Mouse (Mus musculus) spleen, adult 12 weeks (tissue): ENCODE measurements around the gene Ryr1.

Experiments used
- DNase-seq: peaks from one replicate; pipeline ENCODE4 v3.0.0; 2022; ENCODE audit warnings: low spot score

Ryr1 gene

DNA sequence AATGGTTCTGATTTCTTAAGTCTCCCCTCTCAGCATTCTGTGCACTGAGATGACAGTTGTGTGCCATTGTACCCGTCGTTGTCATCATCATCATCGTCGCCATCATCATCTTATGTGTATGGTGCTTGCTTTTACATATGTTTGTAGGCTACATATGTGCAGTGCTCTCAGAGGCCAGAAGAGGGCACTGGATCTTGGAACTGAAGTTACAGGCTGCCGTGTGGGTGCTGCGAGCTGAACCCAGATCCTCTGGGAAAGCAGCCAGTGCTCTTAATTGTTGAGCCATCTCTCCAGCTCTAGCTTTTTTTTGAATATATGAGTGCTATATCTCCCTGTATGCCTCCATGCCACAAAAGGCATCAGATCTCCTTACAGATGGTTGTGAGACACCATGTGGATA lies 87.7 kb downstream of the Ryr1 start:
- DNase-seq: no peak

- no peak for DNase-seq
Observed at GRCm38 (mm10) chr7:29032685-29033084, 92.3 kb downstream of the Ryr1 start.

DNA sequence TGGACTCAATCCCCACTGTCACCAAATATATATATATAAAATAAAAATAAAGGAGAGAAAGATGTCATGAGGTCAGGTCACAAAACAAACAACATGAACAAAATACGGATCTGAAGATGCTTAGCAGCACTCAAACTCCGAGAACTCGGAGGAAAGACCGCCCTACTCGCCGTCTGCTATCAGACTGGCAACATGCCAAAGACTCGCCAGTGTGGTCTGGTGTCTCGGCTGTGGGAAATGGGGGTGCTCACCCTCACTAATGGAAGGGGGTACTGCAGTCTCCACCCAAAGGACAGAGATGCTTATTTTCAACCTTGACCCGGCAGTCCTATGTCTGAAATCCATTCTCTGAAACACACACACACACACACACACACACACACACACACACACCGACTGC lies 93.3 kb downstream of the Ryr1 start:
- no peak for DNase-seq

DNA sequence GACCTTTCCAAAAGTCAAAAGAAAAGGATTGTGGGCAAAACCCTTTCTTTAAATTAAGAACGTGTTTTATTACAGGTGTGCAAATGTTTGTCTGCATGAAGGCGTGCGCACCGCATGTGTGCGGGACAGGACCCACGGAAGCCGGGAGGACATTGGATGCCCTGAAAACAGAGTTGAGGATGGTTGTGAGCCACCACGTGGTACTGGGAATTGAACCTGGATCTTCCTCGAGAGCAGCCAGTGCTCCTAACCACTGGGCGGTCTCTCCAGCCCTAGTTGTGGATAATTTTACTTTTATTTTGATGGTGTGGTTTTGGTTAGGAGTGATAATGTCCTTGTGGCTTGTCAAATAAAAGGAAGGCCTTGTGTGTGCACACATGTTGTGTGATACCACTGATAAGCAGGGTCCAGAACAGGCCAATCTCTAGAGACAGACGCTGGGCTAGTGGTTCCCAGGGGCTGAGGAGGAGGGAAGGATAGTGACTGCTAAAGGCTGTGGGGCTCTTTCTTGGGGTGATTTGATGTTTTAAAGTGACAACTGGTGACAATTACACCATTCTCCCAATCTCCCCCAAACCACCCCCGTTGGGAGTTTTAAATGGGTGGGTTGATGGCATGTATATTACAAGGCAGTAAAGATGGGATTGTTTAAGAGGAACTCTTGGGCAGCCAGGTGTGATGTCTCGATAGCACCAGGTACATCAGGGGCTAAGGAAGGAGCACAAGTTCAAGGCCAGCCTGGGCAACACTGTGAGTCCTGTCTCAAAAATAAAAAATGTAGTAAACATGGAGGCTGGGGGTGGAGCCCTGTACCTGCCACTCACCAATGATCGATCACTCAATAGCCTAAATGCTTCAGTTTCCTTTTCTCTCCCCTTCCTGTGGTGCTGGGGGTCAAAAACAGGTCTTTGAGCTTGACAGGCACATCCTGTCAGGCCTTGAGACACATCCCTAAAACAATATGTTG lies 95.0 kb downstream of the Ryr1 start:
- DNase-seq: peak; percentile 30

DNA sequence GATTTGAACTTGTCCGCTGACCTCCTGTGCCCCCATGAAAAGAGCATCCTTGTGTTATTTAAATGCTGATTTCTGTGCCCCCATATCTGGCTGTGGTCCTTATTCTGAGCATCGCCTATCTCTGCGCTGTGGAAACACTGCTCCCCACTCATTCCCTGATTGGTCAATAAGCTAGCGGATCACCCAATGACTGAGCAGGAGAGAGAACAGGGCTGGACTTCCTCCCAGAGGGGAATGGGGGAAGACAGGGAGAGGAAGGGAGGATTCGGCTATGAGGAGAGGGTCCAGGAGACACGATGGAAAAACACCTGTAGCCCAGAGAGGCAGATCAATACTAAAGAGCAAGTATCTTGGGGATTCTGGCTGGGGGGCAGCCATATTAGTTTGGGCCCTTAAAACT lies 96.2 kb downstream of the Ryr1 start:
- DNase-seq: no peak

DNA sequence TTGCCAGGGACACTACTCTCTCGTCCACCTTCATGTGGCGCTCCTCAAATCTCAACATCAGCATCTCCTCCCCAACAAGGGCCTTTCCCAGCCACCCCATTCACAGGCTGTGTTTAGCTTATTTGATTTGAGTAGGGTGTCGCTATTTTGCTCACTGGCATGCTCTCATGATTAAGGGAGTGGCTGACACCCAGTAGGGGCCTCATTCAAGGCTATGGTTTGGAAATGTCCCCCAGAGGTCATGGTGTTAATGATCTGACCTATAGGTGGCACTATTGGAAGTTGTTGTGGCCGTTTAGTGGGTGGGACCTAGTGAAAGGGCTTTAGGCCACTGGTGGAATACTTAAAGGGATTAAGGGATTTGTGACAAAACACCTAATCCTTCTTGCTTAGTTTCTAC lies 98.2 kb downstream of the Ryr1 start:
- DNase-seq: no peak

DNA sequence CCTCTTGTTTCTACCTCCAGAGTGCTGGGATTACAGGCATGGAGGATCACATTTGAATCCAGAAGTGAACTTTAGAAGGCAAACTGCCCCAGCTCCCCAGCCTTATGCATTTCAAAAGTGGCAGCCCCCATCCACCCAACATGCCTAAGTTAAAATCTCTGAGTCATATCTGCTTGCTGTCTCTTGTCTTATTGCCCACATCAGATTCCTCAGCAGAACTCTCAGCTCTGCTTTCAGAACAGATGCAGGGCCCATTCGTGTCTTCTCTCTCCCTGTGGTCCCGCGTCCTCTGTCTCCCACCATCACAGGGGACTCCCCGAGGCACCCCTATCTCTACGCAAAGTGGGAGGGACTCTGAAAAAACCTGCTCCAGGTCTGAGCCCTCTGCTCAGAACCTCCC lies 98.8 kb downstream of the Ryr1 start:
- no peak for DNase-seq

- no peak for DNase-seq
Observed at GRCm38 (mm10) chr7:29025566-29025965, 99.4 kb downstream of the Ryr1 start.

- no peak for DNase-seq
Observed at GRCm38 (mm10) chr7:29023514-29023913, 101.5 kb downstream of the Ryr1 start.

GRCm38 (mm10) chr7:29022479-29022878 lies 102.5 kb downstream of the Ryr1 start:
- no peak for DNase-seq

- DNase-seq: no peak
Observed at GRCm38 (mm10) chr7:29019447-29020220, 105.3 kb downstream of the Ryr1 start.

DNA sequence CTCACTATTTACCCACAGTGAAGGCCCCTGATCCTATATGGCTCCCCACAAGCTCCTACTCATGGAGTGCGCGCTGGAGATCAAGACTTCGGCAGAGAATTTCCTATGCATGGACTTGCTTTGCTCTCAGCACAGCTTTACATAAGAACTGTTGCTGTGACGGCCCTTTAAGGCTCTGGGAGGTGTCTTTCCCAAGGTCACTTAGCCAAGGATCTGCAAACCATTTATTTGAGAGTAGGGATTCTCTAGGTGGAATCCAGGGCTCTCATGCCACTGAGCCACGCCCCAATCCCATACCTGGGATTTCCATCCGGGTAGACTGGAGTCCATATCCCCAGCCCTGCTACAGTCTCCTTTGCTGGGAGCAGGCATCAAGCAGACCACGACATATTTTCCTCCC lies 107.8 kb downstream of the Ryr1 start:
- DNase-seq: no peak

GRCm38 (mm10) chr7:29016440-29016839 lies 108.5 kb downstream of the Ryr1 start:
- DNase-seq: no peak

- no peak for DNase-seq
Observed at GRCm38 (mm10) chr7:29014984-29015383, 110.0 kb downstream of the Ryr1 start.

DNA sequence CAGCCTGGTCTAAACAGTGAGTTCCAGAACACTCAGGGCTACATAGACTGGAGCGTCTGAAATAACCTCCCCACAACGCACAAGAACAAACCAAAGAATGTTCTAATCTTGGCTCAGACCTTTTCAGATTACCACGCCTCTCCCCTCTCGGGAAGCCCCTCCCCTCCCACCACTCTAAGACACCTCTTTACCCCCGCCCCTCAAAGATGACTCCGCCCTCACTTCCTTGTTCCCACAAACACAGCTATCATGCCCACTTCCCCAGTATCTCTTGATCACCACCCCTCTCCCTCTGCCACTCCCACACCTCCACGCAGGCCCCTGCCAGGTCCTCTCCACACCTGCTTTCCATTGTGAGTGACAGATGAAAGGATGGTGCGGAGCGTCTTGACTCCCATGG lies 116.3 kb downstream of the Ryr1 start:
- DNase-seq: no peak

GRCm38 (mm10) chr7:29008171-29008570 lies 116.8 kb downstream of the Ryr1 start:
- no peak for DNase-seq

- no peak for DNase-seq
Observed at GRCm38 (mm10) chr7:29007224-29008101, 117.5 kb downstream of the Ryr1 start.

DNA sequence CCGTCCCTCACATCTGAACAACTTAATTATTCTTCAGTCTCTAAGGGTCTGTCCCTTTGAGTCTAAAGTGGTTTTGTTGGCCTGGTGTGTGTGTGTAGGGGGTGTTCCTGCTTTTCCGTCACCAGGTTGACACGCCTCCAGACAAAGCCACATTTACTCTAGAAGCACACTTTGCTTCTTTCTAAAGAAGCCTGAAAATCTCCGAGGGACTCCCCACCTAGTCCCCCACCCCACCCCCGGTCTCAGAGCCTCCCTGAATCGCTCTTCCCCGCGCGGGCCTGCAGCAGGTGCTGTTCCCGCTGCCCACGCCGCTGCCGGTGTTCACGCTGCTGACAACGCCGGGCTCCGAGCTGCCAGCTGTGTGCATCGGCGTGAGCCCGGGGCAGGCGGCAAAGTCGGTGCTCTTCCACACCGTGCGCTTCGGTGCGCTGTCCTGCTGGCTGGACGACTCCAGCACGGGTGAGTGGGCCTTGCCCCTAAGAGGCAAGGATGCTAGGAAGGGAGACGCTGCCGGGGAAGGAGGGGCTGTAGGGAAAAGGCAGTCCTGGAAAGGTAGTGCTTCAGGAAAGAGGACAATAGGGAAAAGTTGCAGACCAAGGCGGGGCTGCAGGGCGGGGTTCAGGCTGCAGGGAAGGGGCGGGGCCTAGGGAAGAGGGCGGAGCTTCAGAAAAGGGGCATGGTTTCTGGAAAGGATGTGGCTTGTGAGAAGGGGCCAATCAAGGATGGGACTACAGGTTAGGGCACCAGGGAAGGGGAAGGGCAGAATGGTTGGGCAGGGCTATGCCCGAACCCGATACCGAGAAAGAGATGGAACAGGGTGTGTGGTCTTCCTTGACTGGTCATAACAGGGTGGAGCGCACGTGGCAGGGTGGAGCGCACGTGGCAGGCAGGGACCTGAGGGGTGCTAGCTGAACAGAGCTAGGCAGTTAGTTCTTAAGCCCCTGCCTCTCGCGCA lies 124.1 kb downstream of the Ryr1 start:
- peak; percentile 67 for DNase-seq

- DNase-seq: no peak
Observed at GRCm38 (mm10) chr7:28993402-28993801, 131.6 kb downstream of the Ryr1 start.

DNA sequence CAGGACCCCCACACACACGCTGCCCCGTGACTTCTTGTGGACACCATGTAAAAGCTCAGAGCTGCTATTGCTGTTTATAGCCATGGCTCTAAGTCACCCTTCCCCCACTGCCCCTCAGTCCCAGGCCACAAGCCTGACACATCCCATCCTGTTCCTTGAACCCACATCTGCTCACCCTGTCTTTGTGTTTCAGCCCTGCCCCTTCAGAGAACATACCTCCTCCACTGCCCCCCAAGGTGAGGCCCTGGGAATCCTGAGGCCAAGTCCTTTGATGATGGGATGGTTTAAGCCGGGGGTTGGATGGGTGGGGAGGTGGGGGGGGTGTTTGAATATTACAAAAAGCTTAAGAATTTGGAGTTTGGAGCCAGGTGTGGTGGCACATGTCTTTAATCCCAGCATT lies 132.0 kb downstream of the Ryr1 start:
- no peak for DNase-seq

- no peak for DNase-seq
Observed at GRCm38 (mm10) chr7:28991616-28992015, 133.4 kb downstream of the Ryr1 start.
